ENCODE assay signal across 8 mouse cellular contexts in genomic region chr4:117834457-117834844, GRCm38 (mm10). TPM values are rescaled to one million over a fixed set of nuclear protein-coding genes. Genes with fewer than 3 reads are reported as not detected.
A peak's percentile ranks its signal among the peaks of the same experiment; 100 is the strongest.
DNase-seq lines count a peak whose midpoint lies in the region; ATAC-seq and TF ChIP-seq lines count a peak whose summit lies in the region.

TSS of gene Slc6a9 (plus strand) at chr4:117834506.

- no peaks in the 10 kb centered on the region for H3K36me3 ChIP-seq in testis, adult 2 months (ENCODE audit: control insufficient read depth, insufficient read depth, low read length)
- H3K36me3 ChIP-seq in myocyte (ENCODE audit: control insufficient read depth, insufficient read depth) = no peaks in the 10 kb centered on the region

- no peak for TF ChIP-seq POLR2A in testis, adult 2 months (IDR thresholded peaks at IDR 0.05; ENCODE audit: control insufficient read depth, low read depth, low read length)
- no peak for TF ChIP-seq POLR2A in myocyte (IDR thresholded peaks at IDR 0.05; ENCODE audit: insufficient read length, low read depth)

- no peaks in the 10 kb centered on the region for H3K27me3 ChIP-seq in testis, adult 2 months (ENCODE audit: control insufficient read depth, insufficient read depth, low read length)
- H3K27me3 ChIP-seq in myocyte (ENCODE audit: control insufficient read depth, insufficient read depth, insufficient read length) = no peaks in the 10 kb centered on the region

- ATAC-seq in frontal cortex, adult (ENCODE audit: low TSS enrichment) = no peak

- TF ChIP-seq CTCF in testis, adult 2 months (IDR thresholded peaks at IDR 0.05; ENCODE audit: control insufficient read depth, insufficient read depth, insufficient replicate concordance, low read depth, low read length) = no peak

- H3K4me1 ChIP-seq in testis, adult 2 months (ENCODE audit: control insufficient read depth, insufficient read depth, low read length) = peaks cover 10% of the 10 kb centered on the region

- H3K79me2 ChIP-seq in myocyte (ENCODE audit: control insufficient read depth, insufficient read depth) = peaks cover 22% of the 10 kb centered on the region

- H3K4me2 ChIP-seq in myocyte (ENCODE audit: low read depth) = peak within 1 kb of the TSS; percentile 69

- DNase-seq in frontal cortex, adult 2 months (ENCODE audit: extremely low spot score in 1 of 2, low spot score in 1 of 2) = no peak
- DNase-seq in testis, postnatal 14 days (ENCODE audit: low spot score) = no peak
- DNase-seq in layer of hippocampus, postnatal 25 days (ENCODE audit: extremely low spot score in 1 of 2, low spot score in 1 of 2) = no peak
- no peak for DNase-seq in right cerebral cortex, adult 2 months (ENCODE audit: low spot score in 2 of 2)
- DNase-seq in right cerebral cortex, postnatal 4 days = no peak

- peak within 1 kb of the TSS; percentile 49 for H3ac ChIP-seq in myocyte (ENCODE audit: control insufficient read depth, insufficient read length)

- H3K27ac ChIP-seq in testis, adult 2 months (ENCODE audit: control insufficient read depth, insufficient read depth, low read depth, low read length) = peak within 1 kb of the TSS; percentile 25; the same call in 1 of the 2 replicates

- H3K4me3 ChIP-seq in testis, adult 2 months (ENCODE audit: control insufficient read depth, low read depth, low read length) = peak within 1 kb of the TSS; percentile 96
- H3K4me3 ChIP-seq in myocyte = peak within 1 kb of the TSS; percentile 96

TF ChIP-seq in myocyte, 11 proteins besides CTCF, POLR2A, EP300 and RAD21:
- TF ChIP-seq USF1 (IDR thresholded peaks at IDR 0.05; ENCODE audit: low read depth) (no peak), E2F4 (IDR thresholded peaks at IDR 0.05; ENCODE audit: insufficient read depth) (no peak), POLR2AphosphoS2 (IDR thresholded peaks at IDR 0.05; ENCODE audit: insufficient read length, low read depth) (no peak), SRF (IDR thresholded peaks at IDR 0.05; ENCODE audit: control insufficient read depth, insufficient read length, low read depth) (no peak), TCF12 (IDR thresholded peaks at IDR 0.05; ENCODE audit: insufficient read depth, poor library complexity, severe bottlenecking) (no peak), MYOG (IDR thresholded peaks at IDR 0.05; ENCODE audit: control insufficient read depth in 1 of 3, insufficient read depth in 1 of 3, insufficient read length in 2 of 3, low read depth in 2 of 3) (no peak), MAX (IDR thresholded peaks at IDR 0.05; ENCODE audit: low read depth) (no peak), TCF3 (IDR thresholded peaks at IDR 0.05; ENCODE audit: insufficient read length, low read depth) (no peak), REST (IDR thresholded peaks at IDR 0.05; ENCODE audit: insufficient read depth, insufficient read length) (no peak), MYOD1 (IDR thresholded peaks at IDR 0.05; ENCODE audit: control insufficient read depth in 1 of 3, insufficient read length in 2 of 3, low read depth in 2 of 3) (no peak), CEBPB (IDR thresholded peaks at IDR 0.05; ENCODE audit: insufficient read depth, poor library complexity, severe bottlenecking) (no peak)

RNA-seq across cellular contexts. Expression of gene Slc6a9, which starts in this region (rescaled TPM):
- 79.0 and 93.0 TPM in 2 replicates for polyA plus RNA-seq in frontal cortex, adult 2 months (2012; rRNA removed)
- polyA plus RNA-seq in testis, adult 2 months (2012; rRNA removed) = 6.4 and 7.4 TPM in 2 replicates
- 10 to 100 TPM; 35.1 to 41.4 TPM for total RNA-seq in layer of hippocampus, postnatal 25 days (2021)
- 129 TPM for polyA plus RNA-seq in myocyte (2012; fragmentation: generic; extraction: Trizol)
